ENCODE assay signal across 18 mouse cellular contexts in genomic region chr2:93453046-93453445, GRCm38 (mm10). TPM values are rescaled to one million over a fixed set of nuclear protein-coding genes. Genes with fewer than 3 reads are reported as not detected.
DNase-seq lines count a peak whose midpoint lies in the region; ATAC-seq and TF ChIP-seq lines count a peak whose summit lies in the region.
"Had no signal": no experiment of that assay in that cellular context is flagged by ENCODE, and none has a peak within 500 bp of the region (broad histone marks: within the 10 kb centered on the region; RNA-seq: fewer than 3 reads in every experiment).

No protein-coding gene starts in this region.

- peak overlapping the region; percentile 78 for H3K27ac ChIP-seq in kidney, embryonic 16.5 days (ENCODE audit: low read length)
- H3K27ac ChIP-seq in liver, embryonic 14.5 days: peak overlapping the region; percentile 93
- H3K27ac ChIP-seq: embryonic facial prominence, embryonic 12.5 days; hindbrain, postnatal 0 days; macrophage; midbrain, embryonic 12.5 days had no signal

- H3K4me3 ChIP-seq in kidney, embryonic 16.5 days (ENCODE audit: low read length): no peak overlapping the region
- H3K4me3 ChIP-seq in liver, embryonic 14.5 days (ENCODE audit: insufficient read depth in 1 of 2, low read depth in 2 of 2, low read length in 2 of 2): no peak overlapping the region
- H3K4me3 ChIP-seq: embryonic facial prominence, embryonic 12.5 days; midbrain, embryonic 12.5 days had no signal

- no peaks in the 10 kb centered on the region for H3K27me3 ChIP-seq in kidney, embryonic 16.5 days (ENCODE audit: insufficient read depth, low read length)
- no peaks in the 10 kb centered on the region for H3K27me3 ChIP-seq in liver, embryonic 14.5 days (ENCODE audit: control insufficient read depth, insufficient read depth, low read length)
- H3K27me3 ChIP-seq: embryonic facial prominence, embryonic 12.5 days had no signal

- 82% methylated on average over 4 of the region's 4 CpGs for WGBS in kidney, embryonic 16.5 days
- 73% methylated on average over 4 of the region's 4 CpGs for WGBS in liver, embryonic 14.5 days (ENCODE audit: insufficient replicate concordance)

- ATAC-seq in kidney, embryonic 16.5 days (ENCODE audit: low FRiP score, low TSS enrichment): no peak
- ATAC-seq in liver, embryonic 14.5 days (ENCODE audit: insufficient read depth): no peak
- ATAC-seq: hindbrain, postnatal 0 days had no signal

- no peak for DNase-seq in kidney, postnatal 10 days
- DNase-seq in CD4-positive, CD25-positive, alpha-beta regulatory T cell, adult 2 months (ENCODE audit: low read depth, low spot score): peak; percentile 62
- peak; percentile 87 for DNase-seq in induced T-regulatory cell, adult 2 months (ENCODE audit: low read depth)
- no peak for DNase-seq in liver, embryonic 14.5 days (ENCODE audit: low read depth in 3 of 3, low spot score in 3 of 3)
- no peak for DNase-seq in ovary, postnatal 10 days (ENCODE audit: low spot score)
- DNase-seq in gastrocnemius, adult 8-10 months (ENCODE audit: low spot score in 2 of 2): no peak
- no peak for DNase-seq in ovary, postnatal 14 days (ENCODE audit: low spot score)
- DNase-seq: adrenal gland, adult 8-10 months; cerebellum, adult 11 months; cerebellum, postnatal 36 days; gastrocnemius, postnatal 25 days; heart, postnatal 36 days; thymus, postnatal 36 days had no signal

- no peak for TF ChIP-seq EP300 in liver, embryonic 14.5 days (IDR thresholded peaks at IDR 0.05; ENCODE audit: low read depth)

- H3K4me1 ChIP-seq in kidney, embryonic 16.5 days (ENCODE audit: insufficient read depth, low read length): peaks cover 44% of the 10 kb centered on the region
- peaks cover 89 to 92% of the 10 kb centered on the region in 2 experiments for H3K4me1 ChIP-seq in liver, embryonic 14.5 days (replicated peaks; ENCODE audit: control insufficient read depth in 2 of 2, insufficient read depth in 2 of 2, low read length in 1 of 2)
- H3K4me1 ChIP-seq: midbrain, embryonic 12.5 days had no signal

- H3K9ac ChIP-seq in kidney, embryonic 16.5 days (replicated peaks; ENCODE audit: low read length): peak overlapping the region; percentile 5; the same call in 1 of the 2 replicates
- H3K9ac ChIP-seq in liver, embryonic 14.5 days (replicated peaks): no peak overlapping the region
- H3K9ac ChIP-seq: embryonic facial prominence, embryonic 12.5 days; midbrain, embryonic 12.5 days had no signal

- no peak for TF ChIP-seq CTCF in liver, embryonic 14.5 days (IDR thresholded peaks at IDR 0.05; ENCODE audit: low read depth)

- no peaks in the 10 kb centered on the region for H3K9me3 ChIP-seq in kidney, embryonic 16.5 days (ENCODE audit: low read length)
- no peaks in the 10 kb centered on the region for H3K9me3 ChIP-seq in liver, embryonic 14.5 days (ENCODE audit: control insufficient read depth, low read length)
- H3K9me3 ChIP-seq: embryonic facial prominence, embryonic 12.5 days; midbrain, embryonic 12.5 days had no signal

- H3K36me3 ChIP-seq in kidney, embryonic 16.5 days (ENCODE audit: insufficient read depth, low read length): no peaks in the 10 kb centered on the region
- H3K36me3 ChIP-seq in liver, embryonic 14.5 days (replicated peaks; ENCODE audit: control insufficient read depth, insufficient read depth, low read depth): peaks cover 18% of the 10 kb centered on the region
- H3K36me3 ChIP-seq: embryonic facial prominence, embryonic 12.5 days; midbrain, embryonic 12.5 days had no signal

- 0 out of 2 replicates have a peak overlapping the region, but pooled peaks have one; percentile 3 for H3K4me2 ChIP-seq in kidney, embryonic 16.5 days (replicated peaks; ENCODE audit: low read depth, low read length)
- peak overlapping the region; percentile 25 for H3K4me2 ChIP-seq in liver, embryonic 14.5 days (ENCODE audit: low read depth)
- H3K4me2 ChIP-seq: embryonic facial prominence, embryonic 12.5 days; midbrain, embryonic 12.5 days had no signal

RNA-seq across cellular contexts. Expression of gene Cd82, which starts 9.9 kb away (rescaled TPM):
- polyA plus RNA-seq in kidney, embryonic 16.5 days (2015; fragmentation: Nextera tagmentation; extraction: Ambion mirVana): 64.1 and 71.8 TPM in 2 replicates
- polyA plus RNA-seq in liver, embryonic 14.5 days (2012; rRNA removed): 61.6 and 72.2 TPM in 2 replicates
- polyA plus RNA-seq in liver, embryonic 14.5 days (2014; fragmentation: Nextera tagmentation; extraction: Ambion mirVana): 58.6 and 63.1 TPM in 2 replicates
- 10 to 100 TPM in 1 of 4 experiments, 1 to 10 TPM in 3; 7.6 to 10.1 (median 9.8) TPM for total RNA-seq in gastrocnemius, adult 8-10 months (2022)

Comparison
In these comparisons a context has a peak if more than half of its experiments do, and no peak if none do; other contexts are left out.
1. DNase-seq: peak in CD4-positive, CD25-positive, alpha-beta regulatory T cell, adult 2 months (single experiment) and induced T-regulatory cell, adult 2 months (single experiment); none in kidney, postnatal 10 days (single experiment), liver, embryonic 14.5 days (0 of 3), ovary, postnatal 10 days (single experiment), gastrocnemius, adult 8-10 months (0 of 2) and ovary, postnatal 14 days (single experiment).